Mouse (Mus musculus) retina, embryonic 14.5 days (tissue): ENCODE measurements around the gene Pitpnm1.
"Not testable (repeated sequence)": the region's sequence is repeated elsewhere in the genome, so short reads cannot be mapped to it uniquely, and the experiment has no call there.

ENCODE experiments used
- DNase-seq: peaks from one replicate; pipeline ENCODE4 v3.0.0-alpha.2; 2015; ENCODE audit warnings: low spot score

The Pitpnm1 gene

DNA sequence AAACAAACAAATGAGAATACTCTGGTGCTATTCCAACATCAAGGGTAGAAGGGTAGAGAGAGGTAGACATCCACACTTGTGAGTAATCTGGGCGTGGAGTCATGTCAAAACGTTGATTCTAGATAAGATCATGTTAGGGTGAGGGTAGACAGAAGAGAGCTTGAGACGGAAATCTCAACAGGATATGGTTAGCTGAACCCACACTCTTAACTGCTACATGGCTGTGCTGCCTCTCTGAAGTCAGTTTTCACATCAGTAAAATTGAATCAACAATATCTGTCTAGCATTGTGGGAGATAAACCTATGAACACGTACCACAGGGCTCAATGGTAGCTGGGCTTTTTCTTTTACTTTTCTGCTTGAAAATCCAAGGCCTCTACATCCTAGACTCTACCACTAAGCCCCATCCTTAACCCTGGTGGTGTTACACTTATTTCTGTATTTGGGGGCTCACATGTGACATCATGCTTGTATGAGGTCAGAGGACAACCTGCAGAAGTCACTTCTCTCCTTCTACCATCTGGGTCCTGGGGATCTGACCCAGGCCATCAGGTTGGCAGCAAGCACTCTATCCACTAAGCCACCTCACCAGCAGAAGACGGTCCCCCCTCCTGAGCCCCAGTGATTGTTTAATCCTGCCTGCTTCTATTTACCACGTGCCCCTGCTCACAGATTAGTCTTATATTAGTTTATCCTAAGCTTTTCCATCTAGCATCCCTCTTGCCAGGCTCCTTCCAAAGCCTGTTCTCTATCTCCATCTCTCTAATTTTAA lies 20.1 kb downstream of the Pitpnm1 start:
- no peak for DNase-seq

GRCm38 (mm10) chr19:4120496-4120895 lies 20.7 kb downstream of the Pitpnm1 start:
- DNase-seq = no peak

DNA sequence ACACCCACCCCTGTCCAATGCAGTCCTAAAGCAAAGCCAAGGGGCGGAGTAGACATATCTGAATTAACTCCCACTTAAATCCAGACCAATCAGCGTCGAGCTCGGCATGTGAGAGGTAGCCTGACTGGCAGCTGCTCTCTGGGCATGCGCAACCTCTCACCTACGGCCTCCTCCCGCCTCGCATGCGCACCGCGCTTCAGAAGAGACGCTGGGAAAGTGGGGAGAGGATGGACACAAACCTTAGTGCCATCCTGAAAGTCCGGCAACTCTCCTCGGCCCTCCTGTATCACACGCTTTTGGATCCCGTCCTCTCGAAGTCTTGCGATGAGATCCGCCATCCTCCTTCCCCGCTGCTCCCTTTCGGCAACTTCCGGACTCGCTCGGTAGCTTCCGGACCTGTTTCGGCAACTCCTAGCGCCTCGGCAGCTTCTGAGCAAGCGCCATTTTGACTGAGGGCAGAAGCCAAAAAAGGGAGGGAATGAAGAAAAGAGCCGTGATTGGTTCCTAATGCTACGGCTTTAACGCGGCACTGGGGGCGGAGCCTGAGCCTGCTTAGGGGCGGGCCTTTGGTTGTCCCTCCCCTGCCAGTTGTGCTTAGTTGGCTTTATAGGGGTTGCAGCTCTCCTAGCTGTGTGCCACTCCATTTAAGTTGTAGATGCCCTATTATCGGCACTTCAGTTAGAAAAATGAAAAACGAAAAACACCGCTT lies 21.5 kb downstream of the Pitpnm1 start:
- DNase-seq = peak; percentile 99

DNA sequence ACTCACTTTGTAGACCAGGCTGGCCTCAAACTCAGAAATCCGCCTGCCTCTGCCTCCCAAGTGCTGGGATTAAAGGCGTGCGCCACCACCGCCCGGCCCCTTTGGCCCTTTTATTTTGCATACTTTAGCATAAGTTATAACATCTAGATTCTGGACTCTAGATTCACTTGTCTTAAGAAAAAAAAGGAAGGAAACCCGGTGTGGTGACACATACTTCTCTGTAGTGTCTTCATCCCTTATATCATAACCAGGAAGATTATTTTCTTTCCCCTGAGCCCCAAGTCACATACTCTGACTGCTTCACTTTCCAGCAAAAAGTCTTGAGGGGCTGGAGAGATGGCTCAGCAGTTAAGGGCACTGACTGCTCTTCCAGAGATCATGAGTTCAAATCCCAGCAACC lies 22.1 kb downstream of the Pitpnm1 start:
- not testable (repeated sequence) for DNase-seq

- no peak for DNase-seq
These were observed 22.9 kb downstream of the Pitpnm1 start for GRCm38 (mm10) chr19:4122411-4123370.

GRCm38 (mm10) chr19:4124432-4124831 lies 24.6 kb downstream of the Pitpnm1 start:
- DNase-seq = no peak

- not testable (repeated sequence) for DNase-seq
These were observed 25.5 kb downstream of the Pitpnm1 start for GRCm38 (mm10) chr19:4125268-4125667.

DNA sequence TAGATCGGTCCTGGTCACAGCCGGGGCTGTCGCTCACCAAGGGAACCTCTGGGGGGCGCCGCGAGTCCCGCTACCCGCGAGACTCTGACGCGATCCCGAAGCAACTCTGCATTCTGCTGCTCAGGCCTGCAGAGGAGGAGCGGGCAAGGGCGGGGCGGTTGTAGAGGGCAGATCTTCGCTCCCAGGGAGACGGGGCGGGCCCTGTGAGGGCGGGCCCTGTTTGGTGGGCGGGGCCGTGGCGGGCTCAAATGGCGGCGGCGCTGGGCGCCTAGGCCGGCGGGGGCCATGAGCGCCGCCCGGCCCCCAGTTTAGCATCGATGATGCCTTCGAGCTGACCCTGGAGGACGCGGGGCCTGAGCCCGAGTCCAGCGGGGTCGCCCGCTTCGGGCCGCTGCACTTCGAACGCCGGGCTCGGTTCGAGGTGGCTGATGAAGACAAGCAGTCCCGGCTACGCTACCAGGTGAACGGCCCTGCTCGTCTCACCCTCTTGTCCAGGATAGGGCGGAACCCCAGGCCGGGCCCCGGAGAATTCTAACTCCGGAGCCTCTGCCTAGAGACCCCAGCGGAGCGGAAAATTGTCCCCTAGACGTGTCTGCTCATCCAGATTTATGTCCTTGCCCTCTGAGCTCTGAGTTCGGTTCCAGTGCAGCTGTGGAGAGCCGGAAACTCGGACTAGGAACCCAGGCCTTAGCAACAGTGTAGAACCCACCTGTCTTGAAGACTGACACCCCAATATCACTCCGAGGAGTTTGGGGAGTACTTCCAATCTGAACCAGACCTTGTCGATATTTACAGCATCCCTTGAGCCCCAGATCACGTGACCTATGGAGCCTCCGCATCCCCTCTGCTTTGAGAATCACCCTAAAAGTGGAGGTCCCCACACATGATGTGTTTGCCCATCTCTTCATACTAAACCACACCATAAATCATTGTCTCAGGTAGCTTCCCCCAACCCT lies 26.2 kb downstream of the Pitpnm1 start, which contains the start of gene Aip:
Gene Aip (minus strand): TSS at position 118 of the 956 bp plus-strand sequence.
- peak; percentile 98 for DNase-seq

GRCm38 (mm10) chr19:4126759-4127495 lies 27.1 kb downstream of the Pitpnm1 start:
- DNase-seq = no peak

DNA sequence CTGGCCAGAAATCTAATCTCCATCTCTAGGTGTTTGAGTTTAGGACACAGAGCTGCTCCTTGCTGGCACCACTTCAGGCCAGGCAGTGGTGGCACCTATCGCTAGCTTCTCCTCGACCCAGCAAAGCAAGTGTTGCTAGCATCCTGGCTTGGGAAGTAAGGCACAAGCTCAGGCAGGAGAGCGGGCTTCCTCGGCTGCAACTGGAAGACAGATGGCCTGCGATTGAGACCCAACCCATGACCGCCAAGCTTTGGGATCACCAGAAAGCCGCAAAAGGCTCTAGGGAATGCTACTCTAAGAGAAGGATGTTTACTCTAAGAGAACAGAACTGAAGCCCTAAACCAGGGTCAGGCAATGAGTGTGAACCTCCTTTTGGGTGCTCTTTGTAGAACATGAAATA lies 29.7 kb downstream of the Pitpnm1 start:
- no peak for DNase-seq

DNA sequence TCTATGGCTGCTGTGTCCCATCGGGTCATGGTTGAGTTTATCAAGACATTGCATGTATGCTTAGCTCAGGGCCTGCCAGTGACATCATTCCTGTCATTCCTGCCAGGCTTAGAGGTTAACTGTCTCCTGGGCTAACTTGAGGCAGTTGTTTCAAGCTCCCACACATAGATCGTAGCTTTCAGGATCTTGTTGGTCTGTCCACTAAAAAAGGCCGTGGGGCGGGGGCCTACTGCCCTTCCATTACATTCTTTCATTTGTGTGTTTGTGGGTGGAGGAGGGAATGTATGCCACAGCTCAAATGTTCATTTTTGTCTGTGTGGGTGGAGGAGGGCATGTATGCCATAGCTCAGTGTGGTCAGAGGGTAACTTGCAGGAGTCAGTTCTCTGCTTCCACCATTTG lies 30.3 kb downstream of the Pitpnm1 start:
- no peak for DNase-seq

DNA sequence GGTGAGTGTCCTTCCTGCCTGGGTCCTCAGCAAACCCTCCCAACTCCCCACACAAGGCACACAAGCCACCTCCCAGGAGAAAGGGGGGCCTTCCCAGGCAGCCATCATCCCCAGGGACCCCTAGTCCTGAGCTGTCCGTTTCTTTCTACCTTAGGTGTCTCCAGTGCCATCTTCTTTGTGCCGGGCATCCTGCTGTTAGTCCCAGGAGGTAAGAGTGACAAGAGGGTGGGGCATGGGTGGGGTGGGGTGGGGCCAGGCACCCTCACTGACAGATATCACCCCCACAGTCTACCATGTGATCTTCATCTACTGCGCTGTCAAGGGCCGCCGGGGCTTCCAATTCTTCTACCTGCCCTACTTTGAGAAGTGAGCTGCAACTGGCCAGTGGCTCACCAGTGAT lies 31.3 kb downstream of the Pitpnm1 start:
- no peak for DNase-seq

GRCm38 (mm10) chr19:4131768-4132167 lies 32.0 kb downstream of the Pitpnm1 start:
- DNase-seq = no peak

- no peak for DNase-seq
These were observed 34.6 kb downstream of the Pitpnm1 start for GRCm38 (mm10) chr19:4134354-4134753.

DNA sequence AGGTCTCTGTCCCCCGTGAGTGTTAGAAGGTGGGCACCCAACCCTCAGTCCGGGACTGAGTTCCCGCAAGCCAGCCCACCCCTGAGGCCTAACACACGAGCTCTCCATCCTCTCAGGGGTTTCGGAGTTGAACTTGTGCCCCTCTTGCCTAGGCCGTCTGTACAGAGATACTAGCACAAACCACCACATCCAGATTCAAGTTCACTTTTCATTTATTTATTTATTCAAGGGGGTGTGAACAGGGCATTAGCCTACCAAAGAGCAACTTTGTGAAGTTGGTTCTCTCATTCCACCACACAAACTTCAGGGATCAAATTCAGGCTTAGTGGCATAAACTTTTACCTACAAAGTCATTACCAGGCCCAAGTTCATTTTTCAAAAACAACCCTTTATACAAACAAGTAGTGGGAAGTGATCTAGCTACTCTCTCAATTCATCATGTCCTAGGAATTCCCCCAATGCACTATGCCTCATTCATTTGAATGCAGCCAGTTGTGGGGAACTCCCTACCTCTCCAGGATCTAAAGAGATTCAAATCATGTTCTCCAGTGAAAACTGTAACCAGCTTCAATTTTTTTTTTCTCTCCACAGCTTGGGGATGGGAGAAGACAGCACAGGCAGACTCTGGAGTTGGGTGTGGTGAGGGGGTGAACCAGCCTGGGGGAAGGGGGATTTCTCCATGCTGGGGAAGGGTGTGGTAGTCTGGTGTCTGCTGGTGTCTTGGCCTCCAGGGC lies 35.6 kb downstream of the Pitpnm1 start:
- not testable (repeated sequence) for DNase-seq

- DNase-seq = not testable (repeated sequence)
These were observed 36.2 kb downstream of the Pitpnm1 start for GRCm38 (mm10) chr19:4135963-4136345.

GRCm38 (mm10) chr19:4136463-4136862 lies 36.7 kb downstream of the Pitpnm1 start:
- no peak for DNase-seq

GRCm38 (mm10) chr19:4137913-4138312 lies 38.1 kb downstream of the Pitpnm1 start:
- no peak for DNase-seq

DNA sequence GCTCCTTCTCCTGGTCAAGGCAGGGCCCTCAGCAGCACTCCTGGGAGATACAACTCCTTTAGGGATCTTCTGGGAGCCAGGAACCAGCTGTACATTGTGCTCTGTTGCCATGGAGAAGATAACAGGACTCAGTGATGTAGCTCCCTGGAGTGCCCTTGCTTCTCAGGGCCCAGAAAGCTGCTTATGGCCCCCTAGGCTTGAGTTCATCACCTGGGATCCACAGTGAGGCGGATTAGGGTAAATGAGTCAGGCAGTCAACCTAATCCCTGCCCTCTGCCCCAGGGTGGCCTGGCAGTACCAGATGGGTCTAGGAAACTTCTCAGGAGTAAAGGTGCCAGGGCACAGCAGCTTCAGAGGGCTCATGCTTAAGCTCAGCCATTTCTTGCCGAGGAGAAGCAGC lies 39.6 kb downstream of the Pitpnm1 start, which contains the start of gene Gpr152:
Gene Gpr152 (plus strand): TSS at position 342 of the 400 bp plus-strand sequence.
- DNase-seq = no peak

GRCm38 (mm10) chr19:4140147-4140546 lies 40.3 kb downstream of the Pitpnm1 start:
- no peak for DNase-seq
